20 mouse cellular contexts compared by ENCODE assay signal in the genomic region with DNA sequence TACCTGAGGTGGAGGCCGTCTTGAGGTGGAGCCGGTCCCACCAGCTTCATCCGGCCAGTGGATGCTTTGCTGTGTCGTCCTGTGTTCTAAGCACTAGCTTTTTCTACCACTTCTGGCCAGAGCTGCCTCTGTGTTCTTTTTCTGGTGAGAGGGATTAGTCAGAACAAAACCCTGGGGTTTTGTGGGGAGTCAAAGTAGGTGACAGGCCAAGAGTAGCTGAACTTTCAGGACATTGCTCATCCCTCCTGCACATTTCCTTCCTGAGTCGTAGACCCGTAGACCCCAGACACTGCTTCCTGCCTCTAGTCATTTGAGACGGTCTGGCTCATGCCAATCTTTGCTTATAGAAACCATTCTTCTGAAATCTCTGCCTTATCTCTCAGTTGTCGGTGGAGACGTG.
DNase-seq lines count a peak whose midpoint lies in the region; ATAC-seq and TF ChIP-seq lines count a peak whose summit lies in the region.
"Had no signal": no experiment of that assay in that cellular context is flagged by ENCODE, and none has a peak within 500 bp of the region (broad histone marks: within the 10 kb centered on the region; RNA-seq: fewer than 3 reads in every experiment).

No protein-coding gene starts in this region.

- no peaks in the 10 kb centered on the region for H3K27me3 ChIP-seq in midbrain, embryonic 10.5 days (ENCODE audit: low read depth, poor library complexity, severe bottlenecking)
- H3K27me3 ChIP-seq in midbrain, postnatal 0 days (ENCODE audit: insufficient read depth, low read length) = no peaks in the 10 kb centered on the region
- no peaks in the 10 kb centered on the region for H3K27me3 ChIP-seq in neural tube, embryonic 15.5 days (replicated peaks)
- H3K27me3 ChIP-seq in kidney, embryonic 15.5 days = no peaks in the 10 kb centered on the region
- H3K27me3 ChIP-seq: limb, embryonic 15.5 days had no signal

- H3K4me3 ChIP-seq in midbrain, embryonic 10.5 days = no peak overlapping the region
- no peak overlapping the region for H3K4me3 ChIP-seq in midbrain, postnatal 0 days (ENCODE audit: low read depth, low read length)
- no peak overlapping the region for H3K4me3 ChIP-seq in neural tube, embryonic 15.5 days (replicated peaks)
- no peak overlapping the region for H3K4me3 ChIP-seq in kidney, embryonic 15.5 days (replicated peaks)
- H3K4me3 ChIP-seq: limb, embryonic 15.5 days had no signal

- H3K4me1 ChIP-seq in midbrain, embryonic 10.5 days = peaks cover 10% of the 10 kb centered on the region; the same call in 1 of the 2 replicates
- no peaks in the 10 kb centered on the region; the same call in 1 of the 2 replicates for H3K4me1 ChIP-seq in midbrain, postnatal 0 days (ENCODE audit: insufficient read depth, low read length)
- H3K4me1 ChIP-seq in neural tube, embryonic 15.5 days = peaks cover 12% of the 10 kb centered on the region; the same call in 1 of the 2 replicates
- peaks cover 25% of the 10 kb centered on the region for H3K4me1 ChIP-seq in kidney, embryonic 15.5 days

- no peak for TF ChIP-seq CTCF in midbrain, postnatal 0 days (IDR thresholded peaks at IDR 0.05)

- H3K9me3 ChIP-seq in midbrain, embryonic 10.5 days (replicated peaks) = no peaks in the 10 kb centered on the region
- H3K9me3 ChIP-seq in midbrain, postnatal 0 days (ENCODE audit: low read length) = no peaks in the 10 kb centered on the region
- H3K9me3 ChIP-seq in neural tube, embryonic 15.5 days (replicated peaks) = no peaks in the 10 kb centered on the region
- no peaks in the 10 kb centered on the region for H3K9me3 ChIP-seq in kidney, embryonic 15.5 days (replicated peaks)
- H3K9me3 ChIP-seq: limb, embryonic 15.5 days had no signal

- 75% methylated on average over 9 of the region's 9 CpGs for WGBS in midbrain, embryonic 10.5 days
- WGBS in midbrain, postnatal 0 days = 81% methylated on average over 9 of the region's 9 CpGs
- 88% methylated on average over 9 of the region's 9 CpGs for whole genome bisulfite sequencing in neural tube, embryonic 15.5 days
- WGBS in kidney, embryonic 15.5 days = 61% methylated on average over 9 of the region's 9 CpGs

- ATAC-seq in midbrain, postnatal 0 days (ENCODE audit: low FRiP score) = no peak
- peak; percentile 77 for ATAC-seq in CD4-positive, CD25-positive, alpha-beta regulatory T cell, adult 4 months
- no peak for ATAC-seq in neural tube, embryonic 15.5 days (ENCODE audit: low FRiP score)
- ATAC-seq in kidney, embryonic 15.5 days (replicated peaks; ENCODE audit: low FRiP score) = no peak
- ATAC-seq: hindbrain, embryonic 16.5 days; lung, postnatal 0 days; midbrain, embryonic 16.5 days had no signal

- no peak for DNase-seq in midbrain, embryonic 10.5 days (ENCODE audit: low spot score)
- DNase-seq in midbrain, postnatal 0 days (ENCODE audit: low spot score) = no peak
- peak; percentile 76 for DNase-seq in induced T-regulatory cell, adult 2 months (ENCODE audit: low read depth)
- DNase-seq in lung, postnatal 25 days (ENCODE audit: low spot score) = no peak
- DNase-seq: adrenal gland, postnatal 14 days; cerebellum, adult 11-12 months; cerebellum, postnatal 14 days; embryo, embryonic 11 days; gastrocnemius, postnatal 10 days; kidney, adult 18-20 months; kidney, postnatal 10 days; thymus, postnatal 4 days had no signal

- 0 out of 2 replicates have a peak overlapping the region, but pooled peaks have one; percentile 1 for H3K27ac ChIP-seq in midbrain, embryonic 10.5 days (replicated peaks)
- H3K27ac ChIP-seq in midbrain, postnatal 0 days (ENCODE audit: low read depth, low read length) = no peak overlapping the region
- H3K27ac ChIP-seq in neural tube, embryonic 15.5 days (replicated peaks) = no peak overlapping the region
- H3K27ac ChIP-seq in kidney, embryonic 15.5 days = no peak overlapping the region
- H3K27ac ChIP-seq: limb, embryonic 15.5 days had no signal

- H3K4me2 ChIP-seq in midbrain, postnatal 0 days (ENCODE audit: low read depth, low read length, poor library complexity, severe bottlenecking) = no peak overlapping the region
- no peak overlapping the region for H3K4me2 ChIP-seq in neural tube, embryonic 15.5 days
- no peak overlapping the region for H3K4me2 ChIP-seq in kidney, embryonic 15.5 days
- H3K4me2 ChIP-seq: heart, embryonic 11.5 days; limb, embryonic 15.5 days had no signal

- no peaks in the 10 kb centered on the region for H3K36me3 ChIP-seq in midbrain, embryonic 10.5 days
- H3K36me3 ChIP-seq in midbrain, postnatal 0 days (ENCODE audit: insufficient read depth, low read length) = no peaks in the 10 kb centered on the region
- no peaks in the 10 kb centered on the region for H3K36me3 ChIP-seq in neural tube, embryonic 15.5 days
- no peaks in the 10 kb centered on the region for H3K36me3 ChIP-seq in kidney, embryonic 15.5 days
- H3K36me3 ChIP-seq: limb, embryonic 15.5 days had no signal

- H3K9ac ChIP-seq in midbrain, postnatal 0 days (replicated peaks; ENCODE audit: low read length, poor library complexity, severe bottlenecking) = no peak overlapping the region
- no peak overlapping the region for H3K9ac ChIP-seq in neural tube, embryonic 15.5 days (replicated peaks)
- H3K9ac ChIP-seq in kidney, embryonic 15.5 days = no peak overlapping the region
- H3K9ac ChIP-seq: limb, embryonic 15.5 days had no signal
